Mouse (Mus musculus): ENCODE data around the gene Pla2g4a. TPM values are rescaled to one million over a fixed set of nuclear protein-coding genes. Genes with fewer than 3 reads are reported as not detected.
"Not testable (repeated sequence)": the region's sequence is repeated elsewhere in the genome, so short reads cannot be mapped to it uniquely, and the experiment has no call there.

Pla2g4a gene
- polyA plus RNA-seq, 1 experiment from 2014 or later = 0.52 TPM

DNA sequence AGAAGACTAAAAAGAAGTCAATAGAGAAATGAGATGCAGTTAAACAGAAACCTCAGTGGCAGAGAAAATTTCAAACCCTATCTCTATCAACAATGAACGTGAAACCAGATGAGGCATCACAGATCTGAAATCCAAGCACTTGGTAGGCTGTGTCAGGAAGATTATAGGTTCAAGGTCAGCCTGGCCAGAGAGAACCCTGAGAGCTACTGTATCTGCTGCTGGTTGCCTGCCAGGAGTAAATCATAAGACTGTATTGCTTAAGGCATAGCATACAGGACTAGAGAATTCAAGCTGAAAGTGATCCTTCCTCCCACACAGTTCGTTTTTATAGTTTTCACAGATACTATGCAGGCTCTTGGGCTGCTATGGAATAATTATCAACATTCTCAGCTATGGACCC lies 17.5 kb downstream of the Pla2g4a start:
- H3K27me3 ChIP-seq (ENCODE audit: control insufficient read depth, insufficient read depth, low read length) = no peaks in the 10 kb centered on the region
- H3K9me3 ChIP-seq (ENCODE audit: control insufficient read depth, low read length) = no peaks in the 10 kb centered on the region
- H3K36me3 ChIP-seq (ENCODE audit: control insufficient read depth, insufficient read depth, low read length) = no peaks in the 10 kb centered on the region
- no peak overlapping the region for H3K9ac ChIP-seq (replicated peaks; ENCODE audit: low read depth, low read length)
- no peak overlapping the region for H3K4me3 ChIP-seq (ENCODE audit: low read depth, low read length)
- H3K27ac ChIP-seq (ENCODE audit: low read depth, low read length) = no peak overlapping the region
- H3K4me2 ChIP-seq (ENCODE audit: low read depth, low read length) = no peak overlapping the region
- no peaks in the 10 kb centered on the region for H3K4me1 ChIP-seq (ENCODE audit: control insufficient read depth, insufficient read depth, low read length)
- no peak for ATAC-seq (ENCODE audit: low read depth)
- WGBS = 73% methylated on average over 2 of the region's 2 CpGs

DNA sequence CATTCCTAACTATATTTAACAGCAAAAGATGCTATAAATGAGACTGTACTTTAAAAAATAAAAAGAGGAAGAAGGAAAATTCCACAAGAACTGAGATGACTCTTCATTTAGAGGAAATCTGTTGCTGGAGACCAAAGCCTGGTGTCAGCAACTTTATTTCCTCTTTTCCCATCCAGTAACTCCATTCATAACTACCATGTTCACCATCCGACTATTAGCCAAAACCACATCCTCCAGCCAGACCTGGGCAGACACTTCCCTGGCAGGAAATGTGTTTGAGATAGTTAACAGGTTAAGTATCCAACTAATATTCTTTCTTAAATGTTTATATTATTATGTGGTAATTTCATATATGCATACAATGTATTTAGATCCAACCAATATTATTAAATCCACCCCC lies 20.8 kb downstream of the Pla2g4a start:
- Histone ChIP-seq H3K27ac (ENCODE audit: low read depth, low read length) (no peak overlapping the region), H3K27me3 (ENCODE audit: control insufficient read depth, insufficient read depth, low read length) (no peaks in the 10 kb centered on the region), H3K4me1 (ENCODE audit: control insufficient read depth, insufficient read depth, low read length) (no peaks in the 10 kb centered on the region), H3K4me2 (ENCODE audit: low read depth, low read length) (no peak overlapping the region), H3K9ac (replicated peaks; ENCODE audit: low read depth, low read length) (no peak overlapping the region), H3K9me3 (ENCODE audit: control insufficient read depth, low read length) (no peaks in the 10 kb centered on the region), H3K36me3 (ENCODE audit: control insufficient read depth, insufficient read depth, low read length) (no peaks in the 10 kb centered on the region), H3K4me3 (ENCODE audit: low read depth, low read length) (no peak overlapping the region)
- no peak for ATAC-seq (ENCODE audit: low read depth)
- WGBS = 100% methylated on average over 1 of the region's 1 CpGs

DNA sequence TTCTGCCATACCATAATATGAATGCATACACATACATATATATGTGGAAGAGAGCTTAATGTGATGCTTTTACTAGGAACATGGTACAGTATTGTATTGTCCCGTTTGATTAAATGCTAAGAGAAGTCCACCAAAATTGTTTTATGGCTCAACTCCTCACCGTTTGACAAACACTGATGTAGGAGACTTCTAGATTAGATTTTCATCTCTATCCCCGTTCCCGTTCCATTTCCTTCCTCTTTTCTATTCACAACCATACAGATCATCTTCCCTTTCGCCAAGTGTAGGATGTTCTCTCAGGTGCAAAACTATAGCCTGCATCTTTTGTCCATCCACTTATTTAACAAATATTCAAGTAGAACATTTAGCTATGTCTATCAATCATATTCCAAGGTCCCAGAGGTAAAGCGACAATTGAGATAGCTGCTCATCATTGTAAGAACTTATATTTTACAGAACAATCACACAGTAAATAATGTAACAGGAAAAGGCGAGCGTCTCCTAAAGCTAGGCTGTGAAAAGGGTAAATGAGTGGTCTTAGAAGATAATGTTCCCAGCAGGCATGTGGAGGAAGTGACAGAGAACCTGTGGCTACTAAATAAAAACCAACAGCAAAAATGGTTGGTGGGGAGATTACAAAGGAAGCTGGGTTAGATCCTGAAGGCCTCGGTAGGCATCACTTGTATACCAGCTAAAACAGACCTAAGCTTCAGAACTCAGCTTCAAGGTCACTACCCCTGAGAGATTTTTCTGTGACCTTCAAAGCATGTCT lies 21.6 kb downstream of the Pla2g4a start:
- H3K27me3 ChIP-seq (ENCODE audit: control insufficient read depth, insufficient read depth, low read length) = no peaks in the 10 kb centered on the region
- ATAC-seq (ENCODE audit: low read depth) = no peak
- WGBS = 90% methylated on average over 9 of the region's 9 CpGs
- H3K9me3 ChIP-seq (ENCODE audit: control insufficient read depth, low read length) = no peaks in the 10 kb centered on the region
- no peaks in the 10 kb centered on the region for H3K4me1 ChIP-seq (ENCODE audit: control insufficient read depth, insufficient read depth, low read length)
- H3K4me3 ChIP-seq (ENCODE audit: low read depth, low read length) = no peak overlapping the region
- no peaks in the 10 kb centered on the region for H3K36me3 ChIP-seq (ENCODE audit: control insufficient read depth, insufficient read depth, low read length)
- no peak overlapping the region for H3K27ac ChIP-seq (ENCODE audit: low read depth, low read length)
- no peak overlapping the region for H3K4me2 ChIP-seq (ENCODE audit: low read depth, low read length)
- no peak overlapping the region for H3K9ac ChIP-seq (replicated peaks; ENCODE audit: low read depth, low read length)

DNA sequence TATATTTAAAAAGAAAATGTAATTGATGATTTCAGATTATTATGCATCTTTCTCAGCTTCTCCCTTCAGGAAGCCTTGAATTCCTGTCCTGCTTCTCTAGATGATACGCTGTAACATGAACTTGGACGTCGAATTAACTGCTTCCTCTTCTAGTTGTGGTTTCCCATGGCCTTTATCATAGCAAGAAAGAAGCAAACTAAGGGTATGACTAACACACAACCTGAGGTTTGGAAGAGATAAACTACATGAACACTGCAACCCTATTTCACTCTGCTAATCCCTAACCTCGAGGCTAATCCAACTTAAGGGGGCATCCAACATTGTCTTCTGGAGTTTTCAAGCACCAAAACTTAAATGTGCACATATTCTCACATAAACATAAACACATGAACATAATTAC lies 23.3 kb downstream of the Pla2g4a start:
- 92% methylated on average over 4 of the region's 4 CpGs for WGBS
- Histone ChIP-seq H3K9me3 (ENCODE audit: control insufficient read depth, low read length) (no peaks in the 10 kb centered on the region), H3K27me3 (ENCODE audit: control insufficient read depth, insufficient read depth, low read length) (no peaks in the 10 kb centered on the region), H3K4me1 (ENCODE audit: control insufficient read depth, insufficient read depth, low read length) (no peaks in the 10 kb centered on the region), H3K4me3 (ENCODE audit: low read depth, low read length) (no peak overlapping the region), H3K9ac (replicated peaks; ENCODE audit: low read depth, low read length) (no peak overlapping the region), H3K4me2 (ENCODE audit: low read depth, low read length) (no peak overlapping the region), H3K36me3 (ENCODE audit: control insufficient read depth, insufficient read depth, low read length) (no peaks in the 10 kb centered on the region), H3K27ac (ENCODE audit: low read depth, low read length) (no peak overlapping the region)
- no peak for ATAC-seq (ENCODE audit: low read depth)

DNA sequence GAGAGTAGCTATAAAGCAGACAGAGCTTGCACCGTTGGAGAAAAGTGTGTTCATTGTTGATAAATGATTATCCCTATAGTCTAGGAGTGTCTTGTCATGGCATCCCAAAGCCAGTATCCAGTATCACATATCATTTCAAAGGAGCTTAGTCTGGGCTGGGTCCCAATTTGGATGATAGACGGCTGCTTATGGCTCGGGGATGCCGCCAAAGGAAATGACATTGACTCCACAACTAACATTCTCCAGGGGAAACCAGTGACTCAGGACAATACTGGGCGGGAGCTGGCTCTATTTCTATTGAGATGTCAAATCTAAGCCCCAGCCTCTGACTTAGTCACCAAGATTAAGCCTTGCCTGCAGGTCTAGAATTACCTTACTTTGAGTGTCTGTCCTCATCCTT lies 31.9 kb downstream of the Pla2g4a start:
- H3K4me1 ChIP-seq (ENCODE audit: control insufficient read depth, insufficient read depth, low read length) = no peaks in the 10 kb centered on the region
- 88% methylated on average over 5 of the region's 5 CpGs for WGBS
- no peak overlapping the region for H3K27ac ChIP-seq (ENCODE audit: low read depth, low read length)
- H3K4me2 ChIP-seq (ENCODE audit: low read depth, low read length) = no peak overlapping the region
- ATAC-seq (ENCODE audit: low read depth) = no peak
- H3K9ac ChIP-seq (replicated peaks; ENCODE audit: low read depth, low read length) = no peak overlapping the region
- H3K9me3 ChIP-seq (ENCODE audit: control insufficient read depth, low read length) = no peaks in the 10 kb centered on the region
- H3K36me3 ChIP-seq (ENCODE audit: control insufficient read depth, insufficient read depth, low read length) = no peaks in the 10 kb centered on the region
- H3K27me3 ChIP-seq (ENCODE audit: control insufficient read depth, insufficient read depth, low read length) = no peaks in the 10 kb centered on the region
- no peak overlapping the region for H3K4me3 ChIP-seq (ENCODE audit: low read depth, low read length)

DNA sequence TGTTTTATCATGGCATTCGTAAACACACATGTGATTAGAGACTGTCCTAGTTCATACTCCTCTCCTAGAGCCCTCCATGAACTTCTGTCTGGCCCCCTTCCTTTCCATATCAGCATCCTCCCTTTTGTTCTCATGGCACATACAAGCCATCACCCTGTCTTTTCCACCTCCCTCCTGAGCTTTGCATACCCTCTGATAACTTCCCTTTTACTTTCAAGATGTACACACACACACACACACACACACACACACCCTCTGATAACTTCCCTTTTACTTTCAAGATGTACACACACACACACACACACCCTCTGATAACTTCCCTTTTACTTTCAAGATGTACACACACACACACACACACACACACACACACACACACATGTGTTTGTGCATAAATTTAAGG lies 37.4 kb downstream of the Pla2g4a start:
- not testable (repeated sequence) for H3K4me3 ChIP-seq (ENCODE audit: low read depth, low read length); H3K27me3 ChIP-seq (ENCODE audit: control insufficient read depth, insufficient read depth, low read length); H3K4me1 ChIP-seq (ENCODE audit: control insufficient read depth, insufficient read depth, low read length); H3K36me3 ChIP-seq (ENCODE audit: control insufficient read depth, insufficient read depth, low read length); ATAC-seq (ENCODE audit: low read depth); H3K9me3 ChIP-seq (ENCODE audit: control insufficient read depth, low read length); H3K27ac ChIP-seq (ENCODE audit: low read depth, low read length); H3K4me2 ChIP-seq (ENCODE audit: low read depth, low read length); H3K9ac ChIP-seq (replicated peaks; ENCODE audit: low read depth, low read length)
- 90% methylated on average over 1 of the region's 1 CpGs for WGBS

DNA sequence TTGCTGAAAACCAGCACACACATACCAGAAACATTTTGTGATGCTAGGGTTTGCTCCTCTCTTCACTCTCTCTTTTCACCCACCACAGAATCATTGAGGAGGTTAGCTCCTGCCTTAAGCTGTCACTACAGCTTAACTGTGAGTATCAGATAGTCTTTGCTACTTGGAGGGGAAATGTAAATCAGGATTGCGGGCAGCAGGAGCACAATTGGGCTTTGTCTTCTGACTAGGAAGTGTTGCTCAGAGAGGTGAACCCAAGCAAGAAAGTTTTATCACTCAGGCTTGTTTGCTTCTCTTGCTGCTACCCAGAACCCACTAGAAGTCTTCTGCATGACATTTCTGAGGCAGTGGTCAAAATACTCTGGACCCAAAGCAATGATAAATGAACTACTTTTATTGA lies 38.9 kb downstream of the Pla2g4a start:
- H3K9ac ChIP-seq (replicated peaks; ENCODE audit: low read depth, low read length) = no peak overlapping the region
- H3K4me1 ChIP-seq (ENCODE audit: control insufficient read depth, insufficient read depth, low read length) = no peaks in the 10 kb centered on the region
- H3K4me2 ChIP-seq (ENCODE audit: low read depth, low read length) = no peak overlapping the region
- no peak overlapping the region for H3K4me3 ChIP-seq (ENCODE audit: low read depth, low read length)
- 28% methylated on average over 1 of the region's 1 CpGs for WGBS
- H3K27ac ChIP-seq (ENCODE audit: low read depth, low read length) = no peak overlapping the region
- no peaks in the 10 kb centered on the region for H3K36me3 ChIP-seq (ENCODE audit: control insufficient read depth, insufficient read depth, low read length)
- no peak for ATAC-seq (ENCODE audit: low read depth)
- no peaks in the 10 kb centered on the region for H3K9me3 ChIP-seq (ENCODE audit: control insufficient read depth, low read length)
- no peaks in the 10 kb centered on the region for H3K27me3 ChIP-seq (ENCODE audit: control insufficient read depth, insufficient read depth, low read length)

DNA sequence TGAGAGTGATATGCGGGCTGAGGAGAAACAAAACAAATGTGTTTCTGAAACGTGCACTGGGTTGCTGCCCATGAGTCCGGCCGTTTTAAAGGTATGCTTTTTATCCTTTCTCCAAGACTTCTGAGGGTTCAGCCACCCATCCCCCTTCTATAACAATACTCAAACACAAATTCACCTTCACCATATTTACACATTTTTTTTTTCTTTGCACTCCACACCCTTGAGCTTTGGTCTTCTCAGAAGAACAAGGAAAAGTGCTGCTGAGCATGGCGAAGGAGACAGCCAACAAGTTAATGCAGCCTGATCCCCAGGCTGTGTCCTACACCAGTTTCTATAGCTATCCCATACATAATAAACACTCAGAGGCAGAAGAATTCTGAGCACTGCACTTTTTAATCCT lies 39.8 kb downstream of the Pla2g4a start:
- no peak overlapping the region for H3K9ac ChIP-seq (replicated peaks; ENCODE audit: low read depth, low read length)
- no peaks in the 10 kb centered on the region for H3K9me3 ChIP-seq (ENCODE audit: control insufficient read depth, low read length)
- no peak overlapping the region for H3K4me2 ChIP-seq (ENCODE audit: low read depth, low read length)
- no peaks in the 10 kb centered on the region for H3K4me1 ChIP-seq (ENCODE audit: control insufficient read depth, insufficient read depth, low read length)
- no peak overlapping the region for H3K27ac ChIP-seq (ENCODE audit: low read depth, low read length)
- no peaks in the 10 kb centered on the region for H3K27me3 ChIP-seq (ENCODE audit: control insufficient read depth, insufficient read depth, low read length)
- no peak for ATAC-seq (ENCODE audit: low read depth)
- 91% methylated on average over 5 of the region's 5 CpGs for WGBS
- no peaks in the 10 kb centered on the region for H3K36me3 ChIP-seq (ENCODE audit: control insufficient read depth, insufficient read depth, low read length)
- no peak overlapping the region for H3K4me3 ChIP-seq (ENCODE audit: low read depth, low read length)

DNA sequence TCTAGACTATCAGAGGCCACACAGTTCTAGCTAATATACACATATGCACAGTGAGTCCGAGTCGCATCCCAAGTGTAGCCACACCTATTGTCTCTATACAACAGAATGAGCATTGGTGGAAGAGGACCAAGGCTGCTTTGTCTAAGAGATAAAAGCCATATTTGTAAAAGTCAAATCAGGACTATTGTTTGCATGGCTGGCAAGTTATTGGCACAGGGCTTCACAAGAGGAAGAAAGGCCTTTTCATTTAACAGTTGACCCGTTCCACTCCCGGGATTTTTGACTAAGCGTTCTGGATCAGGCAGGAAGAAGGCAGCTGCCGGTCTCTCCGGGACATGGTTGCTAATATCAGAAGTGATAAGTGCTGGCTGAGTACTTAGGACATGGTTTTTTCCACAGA lies 41.8 kb downstream of the Pla2g4a start:
- no peak overlapping the region for H3K9ac ChIP-seq (replicated peaks; ENCODE audit: low read depth, low read length)
- H3K27me3 ChIP-seq (ENCODE audit: control insufficient read depth, insufficient read depth, low read length) = no peaks in the 10 kb centered on the region
- no peaks in the 10 kb centered on the region for H3K9me3 ChIP-seq (ENCODE audit: control insufficient read depth, low read length)
- no peaks in the 10 kb centered on the region for H3K36me3 ChIP-seq (ENCODE audit: control insufficient read depth, insufficient read depth, low read length)
- 81% methylated on average over 7 of the region's 7 CpGs for WGBS
- no peaks in the 10 kb centered on the region for H3K4me1 ChIP-seq (ENCODE audit: control insufficient read depth, insufficient read depth, low read length)
- H3K27ac ChIP-seq (ENCODE audit: low read depth, low read length) = no peak overlapping the region
- no peak overlapping the region for H3K4me3 ChIP-seq (ENCODE audit: low read depth, low read length)
- ATAC-seq (ENCODE audit: low read depth) = no peak
- no peak overlapping the region for H3K4me2 ChIP-seq (ENCODE audit: low read depth, low read length)
